9 mouse cellular contexts compared by ENCODE assay signal in genomic region chr5:110486674-110487334, GRCm38 (mm10). TPM values are rescaled to one million over a fixed set of nuclear protein-coding genes. Genes with fewer than 3 reads are reported as not detected.
DNase-seq lines count a peak whose midpoint lies in the region; ATAC-seq lines count a peak whose summit lies in the region.
"Had no signal": no experiment of that assay in that cellular context is flagged by ENCODE, and none has a peak within 500 bp of the region (broad histone marks: within the 10 kb centered on the region; RNA-seq: fewer than 3 reads in every experiment).

No protein-coding gene starts in this region.

- H3K9ac ChIP-seq in embryonic facial prominence, embryonic 11.5 days (replicated peaks; ENCODE audit: low read length), result no peak overlapping the region
- no peak overlapping the region; the same call in 1 of the 2 replicates for H3K9ac ChIP-seq in hindbrain, embryonic 16.5 days (ENCODE audit: low read depth, low read length)
- no peak overlapping the region for H3K9ac ChIP-seq in neural tube, embryonic 14.5 days (replicated peaks; ENCODE audit: low read depth, low read length)
- H3K9ac ChIP-seq: heart, embryonic 15.5 days; lung, embryonic 14.5 days had no signal

- DNase-seq in ZHBTc4 (ENCODE audit: low read depth, low spot score), result peak; percentile 67
- peak; percentile 65 for DNase-seq in embryonic facial prominence, embryonic 11.5 days (ENCODE audit: low spot score)
- no peak for DNase-seq in cerebellum, postnatal 10 days
- DNase-seq in B cell, adult 2 months, result no peak
- DNase-seq in right cerebral cortex, postnatal 14 days, result no peak
- DNase-seq: lung, embryonic 14.5 days had no signal

- no peaks in the 10 kb centered on the region; the same call in 1 of the 2 replicates for H3K4me1 ChIP-seq in embryonic facial prominence, embryonic 11.5 days (ENCODE audit: control insufficient read depth, insufficient read depth, low read length)
- peaks cover 6% of the 10 kb centered on the region; the same call in 1 of the 2 replicates for H3K4me1 ChIP-seq in hindbrain, embryonic 16.5 days (ENCODE audit: control insufficient read depth, insufficient read depth, low read depth, low read length)
- peaks cover 8% of the 10 kb centered on the region for H3K4me1 ChIP-seq in neural tube, embryonic 14.5 days (ENCODE audit: control insufficient read depth, insufficient read depth, low read length)
- H3K4me1 ChIP-seq: heart, embryonic 15.5 days had no signal

- no peak overlapping the region for H3K4me2 ChIP-seq in embryonic facial prominence, embryonic 11.5 days (ENCODE audit: low read depth, low read length)
- H3K4me2 ChIP-seq in hindbrain, embryonic 16.5 days (ENCODE audit: low read length), result no peak overlapping the region
- H3K4me2 ChIP-seq in neural tube, embryonic 14.5 days (ENCODE audit: low read depth, low read length), result no peak overlapping the region
- H3K4me2 ChIP-seq: heart, embryonic 15.5 days; lung, embryonic 14.5 days had no signal

- peak; percentile 86 for ATAC-seq in embryonic facial prominence, embryonic 11.5 days (replicated peaks; ENCODE audit: insufficient number of reproducible peaks, low FRiP score, low TSS enrichment, low read depth)
- peak; percentile 79 for ATAC-seq in hindbrain, embryonic 16.5 days
- ATAC-seq in neural tube, embryonic 14.5 days (ENCODE audit: low read depth), result peak; percentile 84; the same call in 1 of the 2 replicates

- WGBS in embryonic facial prominence, embryonic 11.5 days, result 15% methylated on average over 5 of the region's 5 CpGs
- 7% methylated on average over 5 of the region's 5 CpGs for WGBS in hindbrain, embryonic 16.5 days
- 6% methylated on average over 5 of the region's 5 CpGs for WGBS in neural tube, embryonic 14.5 days

- no peak overlapping the region for H3K4me3 ChIP-seq in embryonic facial prominence, embryonic 11.5 days (ENCODE audit: low read depth, low read length)
- H3K4me3 ChIP-seq in hindbrain, embryonic 16.5 days (ENCODE audit: low read length), result no peak overlapping the region
- no peak overlapping the region for H3K4me3 ChIP-seq in neural tube, embryonic 14.5 days (ENCODE audit: low read depth, low read length)
- H3K4me3 ChIP-seq: heart, embryonic 15.5 days had no signal

- no peaks in the 10 kb centered on the region for H3K36me3 ChIP-seq in embryonic facial prominence, embryonic 11.5 days (replicated peaks; ENCODE audit: control insufficient read depth, insufficient read depth, low read depth, low read length)
- no peaks in the 10 kb centered on the region for H3K36me3 ChIP-seq in hindbrain, embryonic 16.5 days (ENCODE audit: control insufficient read depth, insufficient read depth, low read length)
- H3K36me3 ChIP-seq in neural tube, embryonic 14.5 days (ENCODE audit: control insufficient read depth, insufficient read depth, low read length), result no peaks in the 10 kb centered on the region
- H3K36me3 ChIP-seq: heart, embryonic 15.5 days had no signal

- H3K9me3 ChIP-seq in embryonic facial prominence, embryonic 11.5 days (replicated peaks; ENCODE audit: control insufficient read depth, low read length), result no peaks in the 10 kb centered on the region
- no peaks in the 10 kb centered on the region for H3K9me3 ChIP-seq in hindbrain, embryonic 16.5 days (ENCODE audit: control insufficient read depth, low read length)
- H3K9me3 ChIP-seq in neural tube, embryonic 14.5 days (ENCODE audit: control insufficient read depth, low read length), result no peaks in the 10 kb centered on the region
- H3K9me3 ChIP-seq: heart, embryonic 15.5 days had no signal

- H3K27ac ChIP-seq in embryonic facial prominence, embryonic 11.5 days (replicated peaks; ENCODE audit: low read depth, low read length), result no peak overlapping the region
- no peak overlapping the region for H3K27ac ChIP-seq in hindbrain, embryonic 16.5 days (ENCODE audit: low read depth, low read length)
- no peak overlapping the region; the same call in 1 of the 2 replicates for H3K27ac ChIP-seq in neural tube, embryonic 14.5 days (ENCODE audit: low read depth, low read length)
- H3K27ac ChIP-seq: heart, embryonic 15.5 days had no signal

- peaks cover 3% of the 10 kb centered on the region; the same call in 1 of the 2 replicates for H3K27me3 ChIP-seq in embryonic facial prominence, embryonic 11.5 days (ENCODE audit: control insufficient read depth, insufficient read depth, low read length)
- H3K27me3 ChIP-seq in hindbrain, embryonic 16.5 days (replicated peaks; ENCODE audit: control insufficient read depth, insufficient read depth, low read length), result peaks cover 3% of the 10 kb centered on the region
- no peaks in the 10 kb centered on the region for H3K27me3 ChIP-seq in neural tube, embryonic 14.5 days (ENCODE audit: control insufficient read depth, insufficient read depth, low read length)

RNA-seq across cellular contexts. Expression of gene Fbrsl1, which starts 38.5 kb away (rescaled TPM):
- 14.5 and 17.1 TPM in 2 replicates for polyA plus RNA-seq in embryonic facial prominence, embryonic 11.5 days (2014; fragmentation: Nextera tagmentation; extraction: Ambion mirVana)
- 10.7 and 13.6 TPM in 2 replicates for polyA plus RNA-seq in hindbrain, embryonic 16.5 days (2015; fragmentation: Nextera tagmentation; extraction: Ambion mirVana)
- 21.2 and 23.5 TPM in 2 replicates for polyA plus RNA-seq in neural tube, embryonic 14.5 days (2014; fragmentation: Nextera tagmentation; extraction: Ambion mirVana)

RNA-seq across cellular contexts. Expression of gene Galnt9, which starts 57.4 kb away (rescaled TPM):
- polyA plus RNA-seq in embryonic facial prominence, embryonic 11.5 days (2014; fragmentation: Nextera tagmentation; extraction: Ambion mirVana), result 0.50 and 2.0 TPM in 2 replicates
- 24.9 and 26.0 TPM in 2 replicates for polyA plus RNA-seq in hindbrain, embryonic 16.5 days (2015; fragmentation: Nextera tagmentation; extraction: Ambion mirVana)
- 25.1 and 26.0 TPM in 2 replicates for polyA plus RNA-seq in neural tube, embryonic 14.5 days (2014; fragmentation: Nextera tagmentation; extraction: Ambion mirVana)
- polyA plus RNA-seq: lung, embryonic 14.5 days had no signal

Comparison
In these comparisons a context has a peak if more than half of its experiments do, and no peak if none do; other contexts are left out.
1. DNase-seq: peak in ZHBTc4 (single experiment) and embryonic facial prominence, embryonic 11.5 days (single experiment); none in cerebellum, postnatal 10 days (0 of 2), B cell, adult 2 months (0 of 2) and right cerebral cortex, postnatal 14 days (single experiment).
2. Peak in every context shown above with its lines, with median percentiles within 50 percentile points of each other: ATAC-seq.